Mouse (Mus musculus) retina, adult 2 months (tissue): ENCODE measurements at regions not wholly inside any gene's neighbourhood (a gene's known extent, or its start where the extent isn't known, plus 50 kb on each side); places are given as distances from the start of the nearest gene placed in this dataset.
A peak's percentile ranks its signal among the peaks of the same experiment; 100 is the strongest.

Experiments used
- DNase-seq: peaks from one replicate; pipeline ENCODE4 v3.0.0-alpha.2; 2012; ENCODE audit warnings: low read depth, low spot score

GRCm38 (mm10) chr5:62939050-62939449, 125.4 kb downstream of the Dthd1 start:
- peak; percentile 8 for DNase-seq
